Mouse (Mus musculus) heart, embryonic 16.5 days (tissue): ENCODE measurements around the gene Col6a3. TPM values are rescaled to one million over a fixed set of nuclear protein-coding genes. Genes with fewer than 3 reads are reported as not detected.
A peak's percentile ranks its signal among the peaks of the same experiment; 100 is the strongest.

Experiments
- ATAC-seq: fragments of 200-750 bp; cut with Nextera tagmentation; replicated peaks from 2 replicates; pipeline ENCODE4 v1.8.0; 2017; ENCODE audit warnings: moderate number of reproducible peaks; ENCODE audit not compliant: insufficient read depth, low FRiP score; ENCODE audit errors: extremely low read depth
- H3K27ac ChIP-seq: fragments of 300-500 bp; sonication (generic); 2 replicates; pipeline ENCODE4 v1.5.1; 2014; ENCODE audit warnings: mild to moderate bottlenecking, low read length, control low read depth, moderate library complexity
- H3K27me3 ChIP-seq: fragments of 300-500 bp; sonication (generic); 2 replicates; pipeline ENCODE4 v1.6.1; 2014; ENCODE audit warnings: low read length, mixed read lengths; ENCODE audit not compliant: control insufficient read depth, insufficient read depth
- H3K36me3 ChIP-seq: fragments of 300-500 bp; sonication (generic); 2 replicates; pipeline ENCODE4 v1.6.1; 2014; ENCODE audit not compliant: control insufficient read depth, insufficient read depth
- H3K4me1 ChIP-seq: fragments of 300-500 bp; sonication (generic); 2 replicates; pipeline ENCODE4 v1.6.1; 2014; ENCODE audit warnings: low read length, mixed read lengths; ENCODE audit not compliant: control insufficient read depth, insufficient read depth
- H3K4me2 ChIP-seq: fragments of 300-500 bp; sonication (generic); 2 replicates; pipeline ENCODE4 v1.6.1; 2014; ENCODE audit warnings: low read depth, mild to moderate bottlenecking, control low read depth, low read length
- H3K4me3 ChIP-seq: fragments of 300-500 bp; sonication (generic); 2 replicates; pipeline ENCODE4 v1.5.1; 2014; ENCODE audit warnings: mild to moderate bottlenecking, control low read depth, low read length
- H3K9ac ChIP-seq: fragments of 300-500 bp; sonication (generic); 2 replicates; pipeline ENCODE4 v1.6.1; 2014; ENCODE audit warnings: low read length, control low read depth
- H3K9me3 ChIP-seq: fragments of 300-500 bp; sonication (generic); replicated peaks from 2 replicates; pipeline ENCODE4 v1.6.1; 2016; ENCODE audit warnings: low read length; ENCODE audit not compliant: control insufficient read depth
- WGBS: fragments of 180-500 bp; shearing (Covaris S2); extraction: QIAGEN DNeasy Blood & Tissue Kit; methylation state at CpG from one replicate; pipeline ENCODE4 v1.1.7; 2014; 5-methylcytosine and 5-hydroxymethylcytosine counted together
- polyA plus RNA-seq: library from polyadenylated mRNA; unstranded; fragments of >200 nt; fragmentation: Nextera tagmentation; extraction: Ambion mirVana; gene quantifications from 2 replicates; pipeline ENCODE4 v1.2.1, GENCODE M21; 2015

Col6a3 gene
- polyA plus RNA-seq, 1 experiment from 2014 or later, result 29.4 TPM

DNA sequence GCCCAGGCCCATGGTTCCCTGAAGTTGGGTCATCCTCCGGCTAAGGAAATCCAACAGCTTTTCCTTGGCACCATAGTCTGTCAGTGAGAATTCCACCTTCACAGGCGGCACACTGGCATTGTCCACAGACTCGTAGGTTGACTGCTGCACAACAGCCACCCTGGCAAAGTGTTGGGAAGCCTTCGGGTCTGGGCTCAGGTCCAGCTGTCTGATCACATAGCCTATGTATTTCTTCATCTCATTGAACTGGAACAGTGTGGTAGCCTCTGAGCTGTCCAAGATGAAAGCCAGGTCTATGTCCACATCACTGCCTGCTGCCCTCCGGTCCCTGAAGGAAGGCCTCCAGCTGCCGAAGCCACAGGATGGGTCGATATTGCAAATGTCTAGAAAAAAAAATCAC lies 64.7 kb downstream of the Col6a3 start:
- Histone ChIP-seq H3K27ac (no peak overlapping the region), H3K4me1 (peaks cover 3% of the 10 kb centered on the region; the same call in 1 of the 2 replicates), H3K9me3 (no peaks in the 10 kb centered on the region), H3K4me2 (no peak overlapping the region), H3K4me3 (no peak overlapping the region), H3K36me3 (no peaks in the 10 kb centered on the region), H3K27me3 (no peaks in the 10 kb centered on the region), H3K9ac (no peak overlapping the region)
- 76% methylated on average over 7 of the region's 7 CpGs for WGBS
- no peak for ATAC-seq

GRCm38 (mm10) chr1:90775477-90776241 lies 68.1 kb downstream of the Col6a3 start:
- Histone ChIP-seq H3K36me3 (no peaks in the 10 kb centered on the region), H3K4me1 (peaks cover 3% of the 10 kb centered on the region; the same call in 1 of the 2 replicates), H3K4me3 (no peak overlapping the region), H3K9me3 (no peaks in the 10 kb centered on the region), H3K27me3 (no peaks in the 10 kb centered on the region), H3K27ac (no peak overlapping the region), H3K4me2 (peak overlapping the region; percentile 36; the same call in 1 of the 2 replicates), H3K9ac (peak overlapping the region; percentile 18; the same call in 1 of the 2 replicates)
- 25% methylated on average over 10 of the region's 10 CpGs for WGBS
- peak; percentile 41; the same call in 1 of the 2 replicates for ATAC-seq

GRCm38 (mm10) chr1:90771172-90771571 lies 72.6 kb downstream of the Col6a3 start:
- Histone ChIP-seq H3K27ac (no peak overlapping the region), H3K9me3 (no peaks in the 10 kb centered on the region), H3K4me3 (no peak overlapping the region), H3K36me3 (peaks cover 6% of the 10 kb centered on the region; the same call in 1 of the 2 replicates), H3K27me3 (no peaks in the 10 kb centered on the region), H3K4me2 (no peak overlapping the region), H3K4me1 (peaks cover 3% of the 10 kb centered on the region; the same call in 1 of the 2 replicates), H3K9ac (no peak overlapping the region)
- WGBS, result 60% methylated on average over 4 of the region's 4 CpGs
- ATAC-seq, result no peak

- Histone ChIP-seq H3K9ac (no peak overlapping the region), H3K4me1 (no peaks in the 10 kb centered on the region), H3K4me3 (no peak overlapping the region), H3K27me3 (no peaks in the 10 kb centered on the region), H3K4me2 (no peak overlapping the region), H3K27ac (no peak overlapping the region), H3K36me3 (peaks cover 7% of the 10 kb centered on the region; the same call in 1 of the 2 replicates), H3K9me3 (no peaks in the 10 kb centered on the region)
- 73% methylated on average over 7 of the region's 7 CpGs for WGBS
- no peak for ATAC-seq
Measured at GRCm38 (mm10) chr1:90770027-90770426, 73.7 kb downstream of the Col6a3 start.

DNA sequence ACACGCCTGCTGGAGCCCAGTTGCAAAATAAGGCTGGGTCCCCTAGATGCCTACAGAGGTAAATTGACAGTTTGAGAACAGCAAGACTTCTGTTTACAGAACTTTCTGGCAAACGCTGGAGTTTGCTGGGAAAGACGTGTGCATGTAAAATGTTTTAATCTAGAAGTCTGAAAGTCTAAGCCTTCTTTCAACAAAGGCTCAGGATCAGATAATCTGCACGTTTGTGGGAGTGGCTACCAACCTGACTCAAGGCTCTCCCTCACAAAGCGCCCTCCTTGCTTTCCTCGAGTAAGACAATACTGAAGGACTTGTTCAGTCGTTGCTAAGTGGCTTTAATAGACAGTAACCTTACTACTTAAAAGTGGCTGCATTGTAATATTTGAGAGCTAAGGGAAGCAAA lies 74.5 kb downstream of the Col6a3 start:
- ATAC-seq, result no peak
- H3K4me3 ChIP-seq, result no peak overlapping the region
- H3K4me1 ChIP-seq, result no peaks in the 10 kb centered on the region
- 56% methylated on average over 7 of the region's 7 CpGs for WGBS
- H3K27me3 ChIP-seq, result no peaks in the 10 kb centered on the region
- H3K36me3 ChIP-seq, result peaks cover 7% of the 10 kb centered on the region; the same call in 1 of the 2 replicates
- H3K9ac ChIP-seq, result no peak overlapping the region
- H3K9me3 ChIP-seq, result no peaks in the 10 kb centered on the region
- no peak overlapping the region for H3K27ac ChIP-seq
- no peak overlapping the region for H3K4me2 ChIP-seq

DNA sequence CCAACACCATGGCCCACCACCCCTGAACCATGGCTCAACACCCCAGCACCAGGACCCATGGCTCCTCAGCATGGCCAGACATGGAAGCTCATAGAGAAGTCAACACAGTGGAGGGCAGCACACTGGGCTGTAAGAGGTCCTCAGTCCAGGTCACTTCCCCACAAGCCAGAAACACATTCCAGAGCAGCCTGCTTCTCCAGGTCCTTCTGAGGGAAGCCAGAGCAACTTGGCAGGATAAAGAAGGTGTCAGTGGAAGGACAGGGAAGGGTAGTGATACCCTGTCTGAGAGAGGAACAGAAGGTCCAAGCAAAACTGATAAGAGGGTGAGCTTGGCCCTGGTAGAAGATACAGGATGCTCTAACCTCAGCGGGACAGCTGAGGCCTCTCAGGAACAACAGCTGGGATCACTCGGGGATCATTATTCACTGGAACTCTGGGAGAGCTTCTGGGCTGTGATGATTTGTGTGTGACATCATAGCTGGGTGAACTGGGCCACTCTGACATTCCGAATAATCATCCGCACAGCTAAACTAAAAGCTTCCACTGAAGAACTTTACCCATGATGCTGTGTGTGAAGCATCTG lies 85.6 kb downstream of the Col6a3 start:
- 43% methylated on average over 4 of the region's 4 CpGs for WGBS
- ATAC-seq, result 0 out of 2 replicates have a peak, but pooled peaks have one; percentile 45
- H3K27ac ChIP-seq, result no peak overlapping the region

DNA sequence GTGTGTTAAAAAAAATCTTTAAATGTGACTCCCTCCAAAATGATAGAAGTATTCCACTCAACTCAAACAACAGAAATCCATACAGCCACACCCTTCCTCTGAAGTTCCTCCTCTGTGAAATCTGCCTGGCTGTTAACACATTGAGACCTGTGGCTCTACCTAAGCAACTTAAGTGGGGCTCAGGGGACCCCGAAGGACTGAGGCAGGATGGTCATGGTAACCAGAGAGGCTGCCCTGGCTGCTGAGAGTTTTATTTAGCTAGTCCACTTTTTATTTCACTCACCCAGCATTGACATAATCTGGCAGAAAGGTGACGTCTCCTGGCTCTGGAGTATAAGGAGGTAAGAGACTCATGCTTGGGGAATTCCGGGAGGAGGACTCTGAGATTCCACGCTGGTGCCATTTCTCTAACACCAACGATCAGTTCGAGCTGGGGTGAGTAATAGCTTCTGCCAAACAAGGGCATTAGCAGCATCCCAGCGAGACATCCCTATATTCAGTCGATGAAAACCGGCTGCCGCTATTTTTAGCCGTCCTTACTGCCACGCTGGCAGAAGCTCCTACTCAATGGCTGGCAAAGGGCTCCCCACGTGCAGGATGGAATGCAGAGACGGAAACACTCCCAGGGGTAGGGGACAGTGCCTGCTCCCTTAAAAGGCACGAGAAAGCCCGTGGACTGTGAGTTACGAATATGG lies 89.8 kb downstream of the Col6a3 start:
- Histone ChIP-seq H3K4me3 (peak overlapping the region; percentile 1; the same call in 1 of the 2 replicates), H3K9me3 (no peaks in the 10 kb centered on the region), H3K27ac (peak overlapping the region; percentile 92), H3K27me3 (no peaks in the 10 kb centered on the region), H3K4me2 (peak overlapping the region; percentile 56), H3K4me1 (peaks cover 22% of the 10 kb centered on the region), H3K36me3 (no peaks in the 10 kb centered on the region), H3K9ac (peak overlapping the region; percentile 64)
- 17% methylated on average over 17 of the region's 17 CpGs for WGBS
- ATAC-seq, result peak; percentile 78

More for the DNA sequence above, 85.6 kb downstream of the Col6a3 start:
- H3K9ac ChIP-seq, result no peak overlapping the region
- H3K4me1 ChIP-seq, result peaks cover 20% of the 10 kb centered on the region
- no peaks in the 10 kb centered on the region for H3K36me3 ChIP-seq
- no peak overlapping the region for H3K4me2 ChIP-seq
- H3K9me3 ChIP-seq, result no peaks in the 10 kb centered on the region
- no peak overlapping the region for H3K4me3 ChIP-seq
- no peaks in the 10 kb centered on the region for H3K27me3 ChIP-seq

DNA sequence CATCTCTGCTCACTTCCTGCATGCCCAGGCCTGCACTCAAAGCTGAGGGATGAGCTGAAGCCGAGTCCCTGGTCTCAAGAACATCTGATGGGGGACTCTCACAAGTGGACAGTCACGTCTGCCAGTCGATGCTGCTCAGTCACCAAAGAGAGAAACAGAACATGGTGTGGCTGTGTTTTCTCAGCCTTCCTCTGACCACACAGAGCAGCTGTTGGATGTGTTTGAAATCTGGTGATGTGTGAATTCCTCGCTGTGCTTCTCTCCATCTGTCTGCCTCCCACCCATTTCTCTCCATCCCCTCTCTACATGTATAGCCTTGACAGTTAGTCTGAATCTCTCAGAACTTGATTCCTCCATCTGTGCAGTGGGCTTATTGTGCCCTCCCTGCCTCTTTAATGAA lies 92.5 kb downstream of the Col6a3 start:
- H3K27ac ChIP-seq, result peak overlapping the region; percentile 34; the same call in 1 of the 2 replicates
- WGBS, result 33% methylated on average over 4 of the region's 4 CpGs
- no peak for ATAC-seq
- H3K9me3 ChIP-seq, result no peaks in the 10 kb centered on the region
- H3K4me2 ChIP-seq, result no peak overlapping the region
- H3K9ac ChIP-seq, result no peak overlapping the region
- no peaks in the 10 kb centered on the region for H3K36me3 ChIP-seq
- H3K27me3 ChIP-seq, result no peaks in the 10 kb centered on the region
- H3K4me3 ChIP-seq, result no peak overlapping the region
- H3K4me1 ChIP-seq, result peaks cover 19% of the 10 kb centered on the region
